Mouse (Mus musculus) adrenal gland, postnatal 25 days (tissue): ENCODE measurements around the gene Ggact. TPM values are rescaled to one million over a fixed set of nuclear protein-coding genes. Genes with fewer than 3 reads are reported as not detected.

Experiments
- DNase-seq: peaks from one replicate; pipeline ENCODE4 v3.0.0; 2021; ENCODE audit warnings: mixed read lengths
- long read RNA-seq: library from polyadenylated mRNA; stranded (forward); transcript quantifications from one replicate; pipeline ENCODE4 v2.0.0, GENCODE M21; 2021
- total RNA-seq: library from RNA; stranded (reverse); gene quantifications from 2 replicates; pipeline ENCODE4 v1.2.3, GENCODE M21; 2021

The Ggact gene
- 44.9 and 60.4 TPM in 2 replicates for total RNA-seq
- long read RNA-seq, transcript Ggact-201 (3 exons, 1,076 nt) = major isoform, 14 of 43 reads
- long read RNA-seq, transcript Ggact-205 (3 exons, 609 nt) = minor isoform, 12 of 43 reads
- long read RNA-seq, partial matches to known transcripts = 8 of 43 reads
- long read RNA-seq, other reads (novel, unspliced or antisense) = 9 of 43 reads

DNA sequence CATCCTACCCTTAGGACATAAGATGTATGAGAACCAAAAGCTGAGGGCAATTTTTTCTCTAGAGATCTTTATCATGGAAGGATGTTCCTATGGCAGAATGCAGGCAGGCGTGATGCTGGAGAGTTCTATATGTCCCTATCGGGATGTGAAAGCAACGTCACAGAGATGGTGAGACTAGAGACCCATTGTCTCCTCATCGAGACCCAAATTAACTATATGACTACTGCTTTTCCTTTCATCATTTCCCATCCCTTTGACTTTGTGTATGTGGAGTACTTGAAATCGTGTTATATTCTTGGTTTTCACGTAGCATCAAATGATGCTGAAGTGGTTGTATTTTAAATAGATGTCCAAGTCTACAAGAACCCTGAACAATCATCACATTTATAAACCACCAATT lies at the start of gene Ggact:
TSS of gene Ggact (minus strand) at position 101 of the 400 bp plus-strand sequence.
- no peak for DNase-seq

DNA sequence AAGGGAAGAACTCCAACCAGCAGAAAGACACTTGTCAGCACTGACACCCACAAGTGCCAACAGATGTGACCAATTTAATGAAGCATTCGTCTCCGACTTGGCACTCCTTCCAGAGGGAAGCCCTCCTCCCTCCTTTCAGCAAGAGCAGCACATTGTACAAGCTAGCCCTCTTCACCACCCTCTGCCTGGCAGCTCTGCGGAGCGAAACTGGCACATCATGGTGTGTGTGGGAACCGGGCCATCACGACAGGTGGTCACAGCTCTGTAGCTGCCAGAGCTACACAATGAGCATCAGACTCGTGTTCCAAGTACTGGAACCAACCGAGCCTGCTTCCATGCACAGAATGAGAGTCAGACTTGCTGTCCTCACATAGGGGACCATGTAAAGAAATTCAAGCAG lies 44.4 kb upstream of the Ggact start:
- peak; percentile 24 for DNase-seq

- DNase-seq = peak; percentile 42
Observed at GRCm38 (mm10) chr14:122953331-122953730, 39.8 kb upstream of the Ggact start.

DNA sequence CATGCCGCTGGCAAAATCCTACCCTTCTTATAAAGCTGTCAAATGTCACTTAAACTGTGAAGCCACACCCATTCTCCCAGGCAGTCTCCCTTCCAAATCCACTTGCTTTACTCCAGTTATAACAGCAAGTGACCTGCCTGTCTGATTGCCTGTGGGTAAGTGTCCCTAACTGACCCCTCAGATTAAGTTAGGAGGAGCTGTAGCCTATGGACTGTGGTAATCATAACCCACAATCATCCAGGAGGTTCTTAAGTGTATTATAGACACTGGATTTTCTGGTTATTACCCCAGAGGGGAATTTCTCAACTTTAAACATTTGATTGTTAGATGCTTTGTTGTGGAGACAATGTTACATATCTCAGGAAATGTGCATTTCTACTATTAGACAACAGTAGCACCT lies 39.0 kb upstream of the Ggact start:
- DNase-seq = no peak

DNA sequence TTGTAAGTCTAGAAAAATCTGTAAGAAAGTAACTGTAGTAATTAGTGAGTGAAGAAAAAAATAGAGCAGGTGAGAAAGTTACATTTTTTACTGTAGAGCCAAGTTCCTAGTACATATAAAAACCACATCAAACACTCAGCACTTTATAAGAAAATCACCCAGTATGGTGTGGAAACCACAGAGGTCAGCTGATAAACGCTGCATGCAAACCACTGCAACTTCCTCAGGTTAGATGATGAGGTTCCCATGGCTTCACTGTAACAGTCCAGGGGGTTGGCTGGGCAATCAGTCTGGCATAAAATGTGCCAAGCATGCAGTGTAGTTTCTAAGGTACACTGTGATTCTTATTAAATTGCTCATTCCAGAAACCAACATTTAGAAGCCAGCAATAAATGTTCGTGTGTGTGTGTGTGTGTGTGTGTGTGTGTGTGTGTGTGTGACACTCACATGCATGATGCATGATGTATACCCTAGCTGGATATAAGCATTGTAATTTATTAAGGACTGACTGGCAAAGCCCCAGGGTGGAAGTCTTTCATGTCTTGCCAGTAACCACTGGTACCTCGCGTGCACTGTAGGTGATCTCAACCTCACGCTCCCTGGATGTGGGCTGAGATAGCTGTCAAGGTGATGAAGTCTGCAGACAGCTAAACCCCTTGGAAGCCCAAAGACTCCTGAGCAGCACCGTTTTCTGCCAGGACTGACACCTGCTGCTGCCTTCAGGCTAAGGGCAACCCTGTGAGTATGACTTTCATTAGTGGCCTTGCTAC lies 38.3 kb upstream of the Ggact start:
- DNase-seq = no peak

DNA sequence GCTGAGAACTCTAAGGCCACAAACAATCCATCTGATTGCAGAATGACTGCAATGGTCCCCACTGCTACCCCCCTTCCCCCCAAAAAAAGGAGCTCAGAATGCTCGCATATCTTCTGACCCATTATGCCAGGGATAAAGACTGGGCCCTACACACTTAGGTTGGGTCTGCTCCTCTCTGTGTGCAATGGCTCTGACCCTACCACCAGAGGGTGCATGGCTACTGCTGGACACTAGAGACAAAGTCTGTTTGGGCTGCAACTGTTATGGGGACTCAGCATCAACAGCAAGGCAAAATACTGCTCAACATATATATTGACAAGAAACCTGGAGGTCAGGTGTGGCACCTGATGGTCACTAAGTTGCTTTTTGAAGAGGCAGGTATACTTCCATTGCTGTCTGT lies 37.4 kb upstream of the Ggact start:
- no peak for DNase-seq

DNA sequence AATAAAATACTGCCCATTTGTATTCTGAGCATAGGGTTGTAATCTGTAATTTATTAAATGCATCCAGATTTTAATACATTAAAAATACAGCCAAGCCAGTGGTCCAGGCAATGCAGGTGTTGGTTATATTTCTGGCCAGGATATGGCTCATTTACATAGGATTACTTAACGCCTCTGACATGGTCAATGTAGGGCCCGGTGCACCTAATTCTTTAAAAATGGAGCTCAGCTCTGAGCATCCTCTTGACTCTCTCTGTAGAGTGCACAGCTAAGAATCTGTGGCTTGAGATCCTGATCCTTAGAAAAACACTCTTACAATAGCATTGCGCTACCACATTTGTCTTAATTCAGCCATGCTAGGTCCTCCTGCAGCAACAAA lies 29.9 kb upstream of the Ggact start:
- no peak for DNase-seq

DNA sequence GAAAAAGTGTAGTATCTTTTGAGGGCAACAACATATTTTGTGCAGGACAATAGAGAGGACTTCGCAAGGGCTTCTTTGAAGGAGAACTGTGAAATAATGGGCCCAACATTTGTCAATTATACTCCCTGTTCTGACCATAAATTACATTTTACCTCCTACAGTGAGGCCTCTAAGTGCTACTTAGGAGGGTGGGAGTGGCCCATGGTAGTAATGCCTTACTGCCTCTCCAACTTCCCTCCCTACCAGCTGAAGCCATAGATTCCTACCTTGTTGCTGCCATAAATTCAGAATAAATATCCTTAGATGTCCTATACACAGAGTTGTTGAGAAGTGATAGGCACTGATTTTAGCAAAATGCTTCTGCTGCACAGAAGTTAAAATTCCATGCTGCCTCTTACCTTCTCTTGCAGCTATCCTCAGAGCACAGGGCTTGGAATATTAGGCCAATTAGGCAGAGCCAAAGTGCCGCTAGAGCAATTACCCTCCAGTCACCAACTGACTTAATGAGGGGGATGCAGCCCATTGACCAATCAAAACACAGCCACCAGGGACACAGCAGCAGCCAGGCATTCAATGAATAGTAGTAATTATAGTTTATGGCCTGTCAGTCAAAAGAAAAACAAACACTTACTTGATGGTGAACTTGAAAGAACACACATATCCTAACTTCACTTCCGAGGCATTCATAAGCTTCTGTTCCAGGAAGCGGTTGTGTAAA lies 29.4 kb upstream of the Ggact start:
- DNase-seq = no peak

- DNase-seq = no peak
Observed at GRCm38 (mm10) chr14:122936460-122936859, 22.9 kb upstream of the Ggact start.

GRCm38 (mm10) chr14:122920011-122920410 lies 6.5 kb upstream of the Ggact start:
- no peak for DNase-seq

- no peak for DNase-seq
Observed at GRCm38 (mm10) chr14:122917676-122918075, 4.1 kb upstream of the Ggact start.

- peak; percentile 73 for DNase-seq
Observed at GRCm38 (mm10) chr14:122912812-122913498, 602 bp downstream of the Ggact start.

GRCm38 (mm10) chr14:122912137-122912536 lies 1.4 kb downstream of the Ggact start:
- no peak for DNase-seq

- DNase-seq = no peak
Observed at GRCm38 (mm10) chr14:122911265-122911664, 2.3 kb downstream of the Ggact start.

DNA sequence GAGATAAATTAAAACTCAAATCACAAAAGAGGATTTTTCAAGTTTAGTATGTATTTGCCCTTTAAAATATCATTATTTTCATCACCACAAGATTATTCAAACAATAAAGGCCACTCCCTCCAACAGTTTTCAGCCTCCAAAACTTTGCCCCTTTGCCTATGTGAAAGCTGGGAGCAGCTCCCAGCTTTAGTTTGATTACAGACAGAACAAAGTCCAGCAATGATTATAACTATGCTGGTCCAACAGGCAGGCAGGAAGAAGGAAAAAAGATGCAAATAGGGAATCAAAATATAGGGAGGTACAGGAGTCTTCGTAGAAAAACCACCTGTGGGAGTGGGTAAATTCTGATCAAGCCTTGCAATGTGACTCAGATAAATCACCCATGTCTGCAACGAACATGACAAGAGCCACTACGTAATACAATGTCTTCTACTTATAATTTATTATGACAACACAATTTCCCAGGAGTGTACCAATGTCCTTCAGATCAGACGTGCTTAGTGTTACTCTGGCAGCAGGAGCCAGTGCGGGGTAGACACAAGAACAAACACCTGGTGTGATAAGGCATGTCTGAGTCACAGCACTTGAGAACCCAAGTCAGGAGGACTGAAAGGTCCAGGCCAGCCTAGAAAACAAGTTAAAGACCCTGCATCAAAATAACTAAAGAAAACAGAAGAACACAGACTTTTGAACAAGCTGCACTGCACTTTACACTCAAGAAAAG lies 4.0 kb downstream of the Ggact start:
- no peak for DNase-seq

- DNase-seq = no peak
Observed at GRCm38 (mm10) chr14:122908075-122908474, 5.5 kb downstream of the Ggact start.

- no peak for DNase-seq
Observed at GRCm38 (mm10) chr14:122905007-122905406, 8.6 kb downstream of the Ggact start.

GRCm38 (mm10) chr14:122903923-122904351 lies 9.6 kb downstream of the Ggact start:
- DNase-seq = no peak

GRCm38 (mm10) chr14:122902884-122903283 lies 10.7 kb downstream of the Ggact start:
- peak; percentile 79 for DNase-seq

- peak; percentile 71 for DNase-seq
Observed at GRCm38 (mm10) chr14:122902136-122902535, 11.4 kb downstream of the Ggact start.

- DNase-seq = no peak
Observed at GRCm38 (mm10) chr14:122901715-122902114, 11.8 kb downstream of the Ggact start.

GRCm38 (mm10) chr14:122901177-122901576 lies 12.4 kb downstream of the Ggact start:
- DNase-seq = no peak
